Mouse (Mus musculus) embryonic fibroblast, embryonic 13.5 days (primary cell): ENCODE data around the gene Capzb.

Source experiments
- CTCF ChIP-seq: IDR thresholded peaks from 2 replicates; pipeline ENCODE4 v1.5.1; 2011; ENCODE audit warnings: mild to moderate bottlenecking, control low read depth, low read length, moderate library complexity, borderline replicate concordance; ENCODE audit not compliant: insufficient read depth
- POLR2A ChIP-seq: IDR thresholded peaks from 2 replicates; pipeline ENCODE4 v1.6.1; 2011; ENCODE audit warnings: low read depth, mild to moderate bottlenecking, control low read depth, low read length, moderate library complexity

- no peak for TF ChIP-seq CTCF
- TF ChIP-seq POLR2A: no peak
Measured at GRCm38 (mm10) chr4:139250043-139250442, 57.3 kb downstream of the Capzb start.
